Mouse (Mus musculus) cerebellum, postnatal 10 days (tissue): ENCODE data around the gene Micu1.

Experiments
- DNase-seq, 2 experiments: peaks; one replicate each; pipeline ENCODE4 v3.0.0; 2021; ENCODE audit warnings: mixed read lengths in 2 of 2

Gene Micu1

GRCm38 (mm10) chr10:59886081-59886466 is 183.8 kb downstream of the Micu1 start:
- no peak for DNase-seq

GRCm38 (mm10) chr10:59887432-59887831 is 185.2 kb downstream of the Micu1 start:
- DNase-seq, result no peak

GRCm38 (mm10) chr10:59889339-59889738 is 187.1 kb downstream of the Micu1 start:
- no peak for DNase-seq

GRCm38 (mm10) chr10:59889953-59890751 is 187.9 kb downstream of the Micu1 start:
- DNase-seq, result peak in 1 of 2 experiments; percentile 28

GRCm38 (mm10) chr10:59892977-59893376 is 190.7 kb downstream of the Micu1 start:
- peak; percentile 87 to 89 for DNase-seq

- DNase-seq, result peak; percentile 85 to 87
These were observed 192.2 kb downstream of the Micu1 start for GRCm38 (mm10) chr10:59894251-59895160.

GRCm38 (mm10) chr10:59895460-59896186 is 193.3 kb downstream of the Micu1 start:
- no peak for DNase-seq

- no peak for DNase-seq
These were observed 193.9 kb downstream of the Micu1 start for GRCm38 (mm10) chr10:59896211-59896610.

- peak; percentile 65 to 80 for DNase-seq
These were observed 194.6 kb downstream of the Micu1 start for GRCm38 (mm10) chr10:59896911-59897331.

- DNase-seq, result peak in 1 of 2 experiments; percentile 62
These were observed 195.2 kb downstream of the Micu1 start for GRCm38 (mm10) chr10:59897511-59897910.

GRCm38 (mm10) chr10:59898180-59898778 is 196.0 kb downstream of the Micu1 start:
- peak in 1 of 2 experiments; percentile 57 for DNase-seq

- no peak for DNase-seq
These were observed 196.7 kb downstream of the Micu1 start for GRCm38 (mm10) chr10:59898935-59899334.

GRCm38 (mm10) chr10:59899341-59900173 is 197.3 kb downstream of the Micu1 start:
- DNase-seq, result peak; percentile 90 to 96

GRCm38 (mm10) chr10:59900174-59900435 is 197.8 kb downstream of the Micu1 start:
- no peak for DNase-seq

- DNase-seq, result peak; percentile 89 to 91
These were observed 198.7 kb downstream of the Micu1 start for GRCm38 (mm10) chr10:59900939-59901338.

- DNase-seq, result no peak
These were observed 199.2 kb downstream of the Micu1 start for GRCm38 (mm10) chr10:59901463-59901862.

GRCm38 (mm10) chr10:59901986-59902605 is 199.8 kb downstream of the Micu1 start:
- DNase-seq, result peak in 1 of 2 experiments; percentile 50

- DNase-seq, result peak in 1 of 2 experiments; percentile 52
These were observed 200.3 kb downstream of the Micu1 start for GRCm38 (mm10) chr10:59902606-59902990.

GRCm38 (mm10) chr10:59903170-59903569 is 200.9 kb downstream of the Micu1 start:
- DNase-seq, result no peak

GRCm38 (mm10) chr10:59907080-59907609 is 204.9 kb downstream of the Micu1 start:
- no peak for DNase-seq
